Mouse (Mus musculus) brain, embryonic 14.5 days (tissue): ENCODE measurements at regions not wholly inside any gene's neighbourhood (a gene's known extent, or its start where the extent isn't known, plus 50 kb on each side); places are given as distances from the start of the nearest gene placed in this dataset.

Experiments used
- CTCF ChIP-seq: fragments of 200-500 bp; IDR thresholded peaks from 2 replicates; pipeline ENCODE4 v1.5.1; 2012; ENCODE audit warnings: inconsistent platforms, mild to moderate bottlenecking, moderate library complexity, borderline replicate concordance; ENCODE audit not compliant: insufficient read depth, insufficient read length; ENCODE audit errors: extremely low read depth
- POLR2A ChIP-seq: fragments of 200-500 bp; IDR thresholded peaks from 2 replicates; pipeline ENCODE4 v1.6.1; 2012; ENCODE audit warnings: mild to moderate bottlenecking, inconsistent platforms, borderline replicate concordance; ENCODE audit not compliant: poor library complexity, insufficient read depth, insufficient read length, severe bottlenecking; ENCODE audit errors: extremely low read depth

- no peak for TF ChIP-seq POLR2A
- no peak for TF ChIP-seq CTCF
These were observed 299.5 kb upstream of the B430218F22Rik start for GRCm38 (mm10) chr13:118086966-118087365.
